25 mouse cellular contexts compared by ENCODE assay signal in genomic region chr12:58232489-58232888, GRCm38 (mm10). TPM values are rescaled to one million over a fixed set of nuclear protein-coding genes. Genes with fewer than 3 reads are reported as not detected.
DNase-seq lines count a peak whose midpoint lies in the region; ATAC-seq and TF ChIP-seq lines count a peak whose summit lies in the region.
"Had no signal": no experiment of that assay in that cellular context is flagged by ENCODE, and none has a peak within 500 bp of the region (broad histone marks: within the 10 kb centered on the region; RNA-seq: fewer than 3 reads in every experiment).

No protein-coding gene starts in this region.

- H3K9ac ChIP-seq in intestine, embryonic 15.5 days, result no peak overlapping the region
- H3K9ac ChIP-seq in intestine, embryonic 16.5 days (ENCODE audit: low read depth, low read length), result no peak overlapping the region
- H3K9ac ChIP-seq in intestine, postnatal 0 days (ENCODE audit: low read depth, low read length), result no peak overlapping the region

- 75% methylated on average over 2 of the region's 2 CpGs for whole genome bisulfite sequencing in intestine, embryonic 15.5 days
- WGBS in intestine, embryonic 16.5 days, result 73% methylated on average over 2 of the region's 2 CpGs
- WGBS in intestine, postnatal 0 days, result 61% methylated on average over 2 of the region's 2 CpGs

- H3K4me1 ChIP-seq in intestine, embryonic 15.5 days (replicated peaks), result 0 out of 2 replicates have a peak, but pooled peaks cover 2% of the 10 kb centered on the region
- no peaks in the 10 kb centered on the region; the same call in 1 of the 2 replicates for H3K4me1 ChIP-seq in intestine, embryonic 16.5 days (ENCODE audit: control insufficient read depth, insufficient read depth, low read length)
- no peaks in the 10 kb centered on the region for H3K4me1 ChIP-seq in intestine, postnatal 0 days (replicated peaks; ENCODE audit: control insufficient read depth, insufficient read depth, low read length)

- peak; percentile 49 for DNase-seq in heart, adult 11 months
- DNase-seq in heart, postnatal 4 days, result no peak
- DNase-seq in thymus, postnatal 36 days, result no peak
- DNase-seq in frontal cortex, adult 2 months (ENCODE audit: extremely low spot score in 1 of 2, low spot score in 1 of 2), result no peak
- DNase-seq in left cerebral cortex, adult 2 months (ENCODE audit: extremely low spot score in 1 of 2, low spot score in 2 of 2), result no peak
- DNase-seq: adrenal gland, adult 2 months; adrenal gland, adult 8-10 months; adrenal gland, postnatal 10 days; adrenal gland, postnatal 14 days; adrenal gland, postnatal 25 days; adrenal gland, postnatal 36 days; B cell, adult 2 months; cerebellum, adult 11 months; cerebellum, adult 11-12 months had no signal

- H3K4me3 ChIP-seq in intestine, embryonic 15.5 days (replicated peaks), result no peak overlapping the region
- H3K4me3 ChIP-seq in intestine, embryonic 16.5 days (ENCODE audit: low read length), result no peak overlapping the region
- H3K4me3 ChIP-seq in intestine, postnatal 0 days (ENCODE audit: low read depth, low read length), result no peak overlapping the region
- H3K4me3 ChIP-seq in left cerebral cortex, adult 2 months, result no peak overlapping the region

- intact Hi-C loops in left cerebral cortex, adult 2 months (cut with DNase I), result no loop called here

- H3K27ac ChIP-seq in intestine, embryonic 15.5 days, result no peak overlapping the region
- H3K27ac ChIP-seq in intestine, embryonic 16.5 days (ENCODE audit: low read length), result no peak overlapping the region
- no peak overlapping the region for H3K27ac ChIP-seq in intestine, postnatal 0 days (ENCODE audit: low read depth, low read length)
- no peak overlapping the region for H3K27ac ChIP-seq in left cerebral cortex, adult 2 months

- H3K36me3 ChIP-seq in intestine, embryonic 15.5 days, result no peaks in the 10 kb centered on the region
- no peaks in the 10 kb centered on the region for H3K36me3 ChIP-seq in intestine, embryonic 16.5 days (ENCODE audit: control insufficient read depth, insufficient read depth, low read length)
- no peaks in the 10 kb centered on the region for H3K36me3 ChIP-seq in intestine, postnatal 0 days (ENCODE audit: control insufficient read depth, insufficient read depth)
- H3K36me3 ChIP-seq: G1E had no signal

- H3K27me3 ChIP-seq in intestine, embryonic 15.5 days (replicated peaks), result no peaks in the 10 kb centered on the region
- H3K27me3 ChIP-seq in intestine, embryonic 16.5 days (replicated peaks; ENCODE audit: control insufficient read depth, insufficient read depth, low read length), result no peaks in the 10 kb centered on the region
- no peaks in the 10 kb centered on the region for H3K27me3 ChIP-seq in intestine, postnatal 0 days (replicated peaks; ENCODE audit: control insufficient read depth, insufficient read depth, low read length)
- H3K27me3 ChIP-seq: CH12.LX had no signal

- ATAC-seq in intestine, embryonic 15.5 days, result peak; percentile 62; the same call in 1 of the 2 replicates
- ATAC-seq in intestine, embryonic 16.5 days, result peak; percentile 75
- peak; percentile 75; the same call in 1 of the 2 replicates for ATAC-seq in intestine, postnatal 0 days
- ATAC-seq: activated CD4-positive, CD25-positive, alpha-beta regulatory T cell, adult 4 months; CD4-positive, CD25-positive, alpha-beta regulatory T cell, adult 4 months; Patski had no signal

- TF ChIP-seq CTCF in intestine, postnatal 0 days (IDR thresholded peaks at IDR 0.05; ENCODE audit: low read depth), result no peak
- TF ChIP-seq CTCF in left cerebral cortex, adult 2 months (IDR thresholded peaks at IDR 0.05), result no peak

- H3K4me2 ChIP-seq in intestine, embryonic 15.5 days (replicated peaks), result no peak overlapping the region
- no peak overlapping the region for H3K4me2 ChIP-seq in intestine, embryonic 16.5 days (ENCODE audit: low read depth, low read length)
- H3K4me2 ChIP-seq in intestine, postnatal 0 days (replicated peaks; ENCODE audit: low read depth), result no peak overlapping the region

- no peaks in the 10 kb centered on the region for H3K9me3 ChIP-seq in intestine, embryonic 15.5 days
- no peaks in the 10 kb centered on the region for H3K9me3 ChIP-seq in intestine, embryonic 16.5 days (ENCODE audit: control insufficient read depth, low read length)
- no peaks in the 10 kb centered on the region for H3K9me3 ChIP-seq in intestine, postnatal 0 days (ENCODE audit: control insufficient read depth)

RNA-seq across cellular contexts. Expression of gene Sstr1, which starts 20.9 kb away (rescaled TPM):
- total RNA-seq in heart, postnatal 4 days (2021), result under 1 TPM in 1 of 2 experiments, not detected in 1; 0.17 TPM
- 1.00 and 1.4 TPM in 2 replicates for polyA plus RNA-seq in intestine, embryonic 15.5 days (2015; fragmentation: Nextera tagmentation; extraction: Ambion mirVana)
- polyA plus RNA-seq in intestine, embryonic 16.5 days (2015; fragmentation: Nextera tagmentation; extraction: Ambion mirVana), result 1.4 and 1.8 TPM in 2 replicates
- polyA plus RNA-seq in intestine, postnatal 0 days (2015; fragmentation: Nextera tagmentation; extraction: Ambion mirVana), result 2.7 TPM in 2 replicates
- polyA plus RNA-seq in frontal cortex, adult 2 months (2012; rRNA removed), result 12.5 and 17.3 TPM in 2 replicates
- 10 to 100 TPM; 31.5 to 32.1 TPM for total RNA-seq in left cerebral cortex, adult 2 months (2021)
- total RNA-seq: adrenal gland, adult 2 months; adrenal gland, postnatal 14 days; adrenal gland, postnatal 25 days; CH12.LX; ES-E14; G1E had no signal
- polyA plus RNA-seq: activated CD4-positive, CD25-positive, alpha-beta regulatory T cell, adult 4 months; C2C12; CD4-positive, CD25-positive, alpha-beta regulatory T cell, adult 4 months; G1E; Patski had no signal

RNA-seq across cellular contexts. Expression of gene Clec14a, which starts 36.6 kb away (rescaled TPM):
- 10 to 100 TPM; 28.5 to 29.9 TPM for total RNA-seq in heart, postnatal 4 days (2021)
- polyA plus RNA-seq in intestine, embryonic 15.5 days (2015; fragmentation: Nextera tagmentation; extraction: Ambion mirVana), result 8.7 and 9.6 TPM in 2 replicates
- 7.9 and 8.0 TPM in 2 replicates for polyA plus RNA-seq in intestine, embryonic 16.5 days (2015; fragmentation: Nextera tagmentation; extraction: Ambion mirVana)
- polyA plus RNA-seq in intestine, postnatal 0 days (2015; fragmentation: Nextera tagmentation; extraction: Ambion mirVana), result 5.3 and 6.3 TPM in 2 replicates
- 1.7 and 3.0 TPM in 2 replicates for polyA plus RNA-seq in frontal cortex, adult 2 months (2012; rRNA removed)
- total RNA-seq in left cerebral cortex, adult 2 months (2021), result 1 to 10 TPM; 1.7 to 3.6 TPM
- total RNA-seq: CH12.LX, MEL had no signal
- polyA plus RNA-seq: activated CD4-positive, CD25-positive, alpha-beta regulatory T cell, adult 4 months; C2C12; CD4-positive, CD25-positive, alpha-beta regulatory T cell, adult 4 months; G1E; Patski had no signal
